Mouse (Mus musculus) CD4-positive helper T cell, adult 2 months (primary cell): ENCODE results near the gene Sept14.
"Not testable (repeated sequence)": the region's sequence is repeated elsewhere in the genome, so short reads cannot be mapped to it uniquely, and the experiment has no call there.

Experiments
- DNase-seq: peaks from one replicate; pipeline ENCODE4 v3.0.0-alpha.2; 2012; ENCODE audit warnings: low read depth, missing footprints, low spot score

Sept14 gene

GRCm38 (mm10) chr5:129708412-129708811, at the start of gene Sept14:
Gene Sept14 (minus strand): TSS chr5:129708512.
- DNase-seq, result no peak

- DNase-seq, result no peak
Observed at GRCm38 (mm10) chr5:129756886-129757285, 48.6 kb upstream of the Sept14 start.

GRCm38 (mm10) chr5:129744050-129744449, 35.7 kb upstream of the Sept14 start:
- no peak for DNase-seq

- no peak for DNase-seq
Observed at GRCm38 (mm10) chr5:129742903-129743488, 34.7 kb upstream of the Sept14 start.

- peak; percentile 39 for DNase-seq
Observed at GRCm38 (mm10) chr5:129740976-129741375, 32.7 kb upstream of the Sept14 start.

- DNase-seq, result no peak
Observed at GRCm38 (mm10) chr5:129731021-129731420, 22.7 kb upstream of the Sept14 start.

GRCm38 (mm10) chr5:129730344-129730743, 22.0 kb upstream of the Sept14 start:
- DNase-seq, result no peak

GRCm38 (mm10) chr5:129729286-129729685, 21.0 kb upstream of the Sept14 start:
- no peak for DNase-seq

GRCm38 (mm10) chr5:129726784-129727183, 18.5 kb upstream of the Sept14 start:
- DNase-seq, result no peak

- DNase-seq, result peak; percentile 32
Observed at GRCm38 (mm10) chr5:129725774-129726392, 17.6 kb upstream of the Sept14 start.

GRCm38 (mm10) chr5:129724834-129725773, 16.8 kb upstream of the Sept14 start, which contains the start of gene Nipsnap2:
Gene Nipsnap2 (plus strand): TSS chr5:129725063.
- peak; percentile 92 for DNase-seq

- DNase-seq, result no peak
Observed at GRCm38 (mm10) chr5:129724268-129724667, 16.0 kb upstream of the Sept14 start.

GRCm38 (mm10) chr5:129720176-129720575, 11.9 kb upstream of the Sept14 start:
- DNase-seq, result no peak

- peak; percentile 29 for DNase-seq
Observed at GRCm38 (mm10) chr5:129717016-129717415, 8.7 kb upstream of the Sept14 start.

GRCm38 (mm10) chr5:129715326-129715861, 7.1 kb upstream of the Sept14 start, which contains the start of gene Mrps17:
Gene Mrps17 (plus strand): TSS chr5:129715497.
- peak; percentile 94 for DNase-seq

GRCm38 (mm10) chr5:129703368-129703767, 4.9 kb downstream of the Sept14 start:
- DNase-seq, result no peak

- DNase-seq, result no peak
Observed at GRCm38 (mm10) chr5:129701706-129702105, 6.6 kb downstream of the Sept14 start.

- no peak for DNase-seq
Observed at GRCm38 (mm10) chr5:129700506-129700905, 7.8 kb downstream of the Sept14 start.

- DNase-seq, result no peak
Observed at GRCm38 (mm10) chr5:129690528-129690927, 17.8 kb downstream of the Sept14 start.

GRCm38 (mm10) chr5:129687621-129688020, 20.7 kb downstream of the Sept14 start:
- no peak for DNase-seq

- not testable (repeated sequence) for DNase-seq
Observed at GRCm38 (mm10) chr5:129685141-129685540, 23.2 kb downstream of the Sept14 start.

GRCm38 (mm10) chr5:129670036-129670458, 38.3 kb downstream of the Sept14 start, which contains the start of gene Zfp11:
Gene Zfp11 (minus strand): TSS chr5:129670099.
- peak; percentile 74 for DNase-seq
